Mouse (Mus musculus) liver, adult 2 months (tissue): Measurements from ENCODE around the gene Fam129a.

Experiments used
- CTCF ChIP-seq: fragments of 200-500 bp; IDR thresholded peaks from 2 replicates; pipeline ENCODE4 v1.5.1; 2011; ENCODE audit warnings: low read depth, low read length, control low read depth
- POLR2A ChIP-seq: fragments of 200-500 bp; IDR thresholded peaks from 2 replicates; pipeline ENCODE4 v1.6.1; 2011; ENCODE audit warnings: low read length, control low read depth; ENCODE audit not compliant: insufficient read depth; ENCODE audit errors: extremely low read depth

- no peak for TF ChIP-seq CTCF
- no peak for TF ChIP-seq POLR2A
Measured at GRCm38 (mm10) chr1:151679883-151680613, 109.1 kb downstream of the Fam129a start.
